Mouse (Mus musculus) kidney, postnatal 14 days (tissue): Measurements from ENCODE around the gene Atp6v0a4.

Source experiments
- DNase-seq: peaks from one replicate; pipeline ENCODE4 v3.0.0; 2022; ENCODE audit warnings: mixed read lengths

Gene Atp6v0a4

DNA sequence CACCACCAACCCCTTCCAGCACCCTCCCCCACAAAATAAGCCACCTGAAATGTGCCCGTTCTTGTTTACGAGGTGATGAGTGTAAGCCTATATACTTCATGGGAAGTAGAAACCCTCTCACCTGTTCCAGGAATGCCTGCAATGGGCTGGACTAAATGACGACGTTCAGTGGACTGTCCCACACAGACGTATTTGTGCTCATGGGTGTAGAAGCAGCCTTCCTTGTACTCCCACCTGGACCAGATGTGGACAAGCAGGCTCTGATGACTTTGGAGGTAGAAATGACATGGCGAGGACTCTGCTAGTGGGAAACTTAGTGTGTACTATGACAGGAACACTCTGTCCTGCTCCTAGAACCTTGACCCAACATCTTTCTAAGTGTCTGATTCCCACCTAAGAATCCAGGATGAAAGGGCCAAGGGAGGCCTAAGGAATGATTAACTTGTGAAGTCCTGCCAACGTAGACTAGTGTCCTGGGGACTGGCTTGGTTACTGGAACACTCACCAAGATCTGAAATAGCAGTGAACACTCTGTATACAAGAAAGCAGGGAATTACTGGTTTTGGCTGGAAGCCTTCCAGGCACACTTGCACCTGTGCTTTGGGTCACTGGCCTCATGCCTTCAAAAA lies at the start of gene Atp6v0a4:
TSS of gene Atp6v0a4 (minus strand) at position 380 of the 629 bp plus-strand sequence.
- DNase-seq, result peak; percentile 90

DNA sequence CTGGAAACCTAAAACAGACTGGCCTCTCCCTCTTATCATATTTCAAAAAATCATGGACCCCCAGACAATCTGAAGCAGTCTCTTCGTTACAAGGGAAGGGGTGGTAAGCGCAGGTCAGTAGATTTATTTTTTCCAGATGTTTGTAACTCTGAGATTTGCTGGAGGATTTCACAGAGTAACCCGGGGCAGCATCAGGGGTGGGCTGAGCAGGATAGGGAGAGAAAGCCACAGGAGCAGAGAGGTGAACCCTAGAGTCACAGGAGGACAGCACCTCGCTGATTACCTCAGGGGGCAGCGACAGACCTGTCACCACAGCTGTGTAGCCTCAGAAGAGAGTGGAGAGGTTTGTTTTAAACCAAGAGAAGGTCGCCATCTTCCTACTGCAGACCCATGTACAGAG lies 41.0 kb upstream of the Atp6v0a4 start:
- DNase-seq, result no peak

DNA sequence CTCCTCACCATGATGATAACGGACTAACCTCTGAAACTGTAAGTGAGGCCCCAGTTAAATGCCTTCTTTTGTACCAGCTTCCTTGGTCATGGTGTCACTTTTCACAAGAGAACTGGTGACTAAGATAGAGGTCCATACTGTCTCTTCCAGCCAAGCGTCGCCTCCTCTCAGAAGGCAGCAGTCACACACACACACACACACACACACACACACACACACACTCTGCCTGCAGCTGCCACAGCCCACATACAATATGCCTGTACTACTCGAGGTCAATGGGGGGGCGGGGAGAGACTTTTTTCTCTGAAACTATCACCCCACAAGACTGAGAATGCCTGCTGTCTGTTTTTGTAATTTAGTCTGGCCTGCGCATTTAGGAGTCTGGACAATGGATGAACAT lies 40.3 kb upstream of the Atp6v0a4 start:
- no peak for DNase-seq

DNA sequence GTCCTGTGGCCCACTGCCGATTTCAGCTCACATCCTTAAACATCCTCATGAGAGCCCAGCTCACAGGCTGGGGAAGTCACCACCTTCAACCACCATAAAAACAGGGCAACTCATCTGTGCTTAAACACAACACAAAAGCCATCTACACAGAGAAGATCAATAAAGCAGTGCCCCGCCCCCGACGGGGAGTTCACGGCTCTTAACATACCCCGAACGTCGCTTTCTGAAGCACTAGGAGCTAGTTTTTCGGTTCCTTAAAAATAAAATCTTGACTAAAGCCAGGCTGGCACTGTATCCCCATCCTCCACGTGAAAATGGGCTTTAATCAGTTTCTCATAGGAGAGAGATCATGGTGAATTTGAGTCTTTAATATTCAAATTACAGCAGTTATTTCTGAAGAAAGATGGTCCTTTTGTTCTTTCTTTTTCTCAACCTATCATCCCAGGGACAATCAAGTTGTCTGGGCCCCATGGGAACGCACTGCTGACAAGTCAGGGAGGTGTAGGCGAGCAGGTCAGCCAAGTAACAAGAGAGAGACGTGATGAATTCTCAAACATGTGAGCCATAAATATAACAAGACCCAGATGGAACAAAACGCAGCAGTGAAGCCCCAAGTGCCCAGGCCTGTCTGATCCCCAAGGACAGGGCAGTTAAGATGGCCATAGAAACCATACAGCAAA lies 38.6 kb upstream of the Atp6v0a4 start:
- DNase-seq, result no peak

DNA sequence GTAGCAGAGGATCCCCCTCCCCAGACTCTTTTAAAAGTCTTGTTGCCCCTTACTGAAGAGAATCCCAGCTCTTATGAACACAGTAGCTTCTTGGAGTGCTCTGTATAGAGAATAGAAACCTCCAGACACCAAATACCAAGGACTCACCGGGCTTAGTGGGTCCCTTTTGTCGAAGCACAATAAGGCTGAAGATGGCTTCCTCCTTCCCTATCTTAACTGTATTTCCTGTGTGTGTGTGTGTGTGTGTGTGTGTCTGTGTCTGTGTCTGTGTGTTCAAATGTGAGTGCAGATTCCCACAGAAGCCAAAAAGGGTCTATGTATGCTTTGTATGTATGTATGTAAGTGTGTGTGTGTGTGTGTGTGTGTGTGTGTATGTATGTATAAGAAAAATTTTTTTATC lies 36.2 kb upstream of the Atp6v0a4 start:
- DNase-seq, result no peak

DNA sequence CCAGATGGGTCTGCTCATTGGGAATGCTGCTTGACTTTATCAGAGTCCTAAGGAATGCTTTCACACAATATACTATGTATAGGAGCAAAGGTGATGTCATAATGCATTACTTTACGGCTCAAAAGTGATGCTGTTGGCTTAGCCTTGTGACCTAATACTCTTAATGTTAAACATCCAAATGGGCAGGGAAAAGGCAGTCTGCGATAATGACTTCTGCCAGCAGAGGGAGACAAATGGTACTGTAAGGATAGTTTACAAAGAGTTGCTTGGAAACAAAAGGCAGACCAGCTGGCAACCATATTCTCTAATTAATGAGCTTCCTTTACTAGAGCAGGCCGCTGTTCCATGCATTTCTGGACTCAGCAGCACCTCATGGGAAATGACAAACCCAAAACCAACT lies 35.7 kb upstream of the Atp6v0a4 start:
- peak; percentile 91 for DNase-seq

DNA sequence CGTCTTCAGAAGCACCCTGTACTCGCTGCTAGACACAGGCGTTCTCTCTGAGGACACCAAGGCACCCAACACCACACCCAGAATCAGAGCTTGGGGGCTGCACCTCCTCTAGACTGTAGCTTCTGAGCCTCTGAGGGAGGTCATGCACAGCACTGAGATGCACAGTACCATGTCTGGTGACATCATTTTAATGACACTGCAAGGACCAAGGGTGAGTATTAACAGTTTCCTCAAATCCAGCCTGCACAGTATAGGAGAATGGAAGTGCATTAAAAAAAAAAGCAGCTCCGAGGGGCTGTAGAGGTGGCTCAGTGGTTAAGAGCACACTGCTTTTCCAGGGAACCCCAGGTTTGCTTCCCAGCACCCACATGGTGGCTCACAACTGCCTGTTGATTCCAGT lies 35.2 kb upstream of the Atp6v0a4 start:
- DNase-seq, result no peak

DNA sequence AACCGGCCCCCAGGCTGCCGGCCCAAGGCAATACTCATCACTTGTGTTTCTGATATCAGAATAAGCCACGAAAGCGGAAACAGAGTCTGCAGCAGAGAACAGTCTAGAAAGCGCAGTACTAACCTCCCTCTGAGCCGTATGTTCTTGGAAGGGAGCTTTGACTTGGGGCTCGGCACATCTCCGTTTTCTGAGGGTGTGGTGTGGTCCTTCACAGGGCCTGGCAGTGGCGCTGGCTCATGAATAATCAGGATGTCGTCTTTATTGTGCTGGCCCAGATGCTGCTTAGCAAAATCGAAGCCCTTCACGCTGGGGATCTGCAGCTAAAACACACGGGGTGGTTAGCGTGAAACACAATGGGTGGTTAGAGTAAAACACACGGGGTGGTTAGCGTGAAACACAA lies 33.5 kb upstream of the Atp6v0a4 start:
- DNase-seq, result no peak

DNA sequence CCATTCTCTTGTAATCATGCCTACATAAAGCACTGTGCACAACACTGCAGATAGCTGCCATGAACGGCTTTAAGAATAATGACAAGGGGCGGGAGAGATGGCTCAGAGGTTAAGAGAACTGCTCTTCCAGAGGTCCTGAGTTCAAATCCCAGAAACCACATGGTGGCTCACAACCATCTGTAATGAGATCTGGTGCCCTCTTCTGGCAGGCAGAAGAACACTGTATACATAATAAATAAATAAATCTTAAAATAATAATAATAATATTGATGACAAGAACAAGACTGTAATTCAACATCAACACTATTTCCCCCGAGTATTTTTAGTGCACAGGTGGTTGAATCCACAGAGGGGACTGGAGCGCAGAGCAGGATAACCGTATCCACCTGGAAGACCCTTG lies 31.8 kb upstream of the Atp6v0a4 start:
- no peak for DNase-seq

DNA sequence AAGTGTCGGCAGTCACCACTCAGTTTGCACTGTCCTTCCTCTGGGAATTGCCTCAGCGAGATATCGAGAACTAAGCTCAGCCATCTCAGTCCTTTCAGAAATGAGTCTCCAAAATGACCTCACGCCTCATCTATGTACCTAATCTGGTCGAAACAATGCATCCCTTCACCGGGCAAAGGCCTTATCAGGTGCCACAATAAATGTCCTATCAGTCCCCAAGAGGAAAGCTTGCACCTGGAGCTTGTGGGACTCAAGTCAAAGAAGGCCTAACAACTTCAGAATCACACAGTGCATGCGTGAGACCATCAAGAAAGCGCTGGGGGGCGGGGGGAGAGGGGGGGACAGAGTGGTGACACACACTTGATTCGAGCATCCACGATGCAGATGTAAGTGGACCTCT lies 27.9 kb upstream of the Atp6v0a4 start:
- no peak for DNase-seq

DNA sequence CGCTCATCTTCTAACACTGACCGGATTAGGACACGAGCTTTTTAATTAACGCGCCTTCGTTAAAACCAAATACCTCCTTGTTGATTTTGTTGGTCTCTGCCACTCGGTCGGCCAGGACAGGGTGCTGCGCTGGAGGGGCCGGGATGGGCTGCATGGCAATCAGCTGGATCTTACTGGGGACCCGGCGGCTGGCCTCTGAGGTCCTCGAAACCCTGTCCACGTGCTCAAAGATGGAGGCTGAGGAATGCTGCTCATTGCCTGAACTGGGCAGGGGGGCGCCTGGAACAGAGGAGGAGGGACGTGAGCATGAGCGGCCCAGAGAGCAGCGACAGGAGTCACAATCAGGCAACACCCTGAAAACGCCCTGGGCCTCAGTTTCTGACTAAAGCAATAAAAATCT lies 25.1 kb upstream of the Atp6v0a4 start:
- DNase-seq, result no peak

DNA sequence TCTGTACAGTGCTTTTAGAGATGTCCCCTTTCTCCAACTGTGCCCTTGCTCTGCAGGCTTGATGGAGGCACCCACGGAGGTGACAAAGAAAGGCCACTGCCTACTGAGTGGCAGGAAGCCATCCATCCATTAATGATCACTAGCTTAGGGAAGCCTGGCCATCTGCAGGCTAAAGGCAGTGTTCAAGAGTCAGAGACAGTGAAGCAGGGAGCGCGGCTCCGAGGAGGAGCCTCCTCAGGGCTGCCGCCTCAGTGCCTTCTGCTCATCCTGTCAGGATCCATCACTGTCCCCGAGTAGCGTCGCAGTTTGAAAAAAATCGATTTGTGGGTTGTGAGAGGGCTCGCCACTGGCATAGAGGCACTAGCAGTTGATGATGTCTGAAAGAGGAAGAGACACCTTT lies 24.2 kb upstream of the Atp6v0a4 start:
- DNase-seq, result no peak

DNA sequence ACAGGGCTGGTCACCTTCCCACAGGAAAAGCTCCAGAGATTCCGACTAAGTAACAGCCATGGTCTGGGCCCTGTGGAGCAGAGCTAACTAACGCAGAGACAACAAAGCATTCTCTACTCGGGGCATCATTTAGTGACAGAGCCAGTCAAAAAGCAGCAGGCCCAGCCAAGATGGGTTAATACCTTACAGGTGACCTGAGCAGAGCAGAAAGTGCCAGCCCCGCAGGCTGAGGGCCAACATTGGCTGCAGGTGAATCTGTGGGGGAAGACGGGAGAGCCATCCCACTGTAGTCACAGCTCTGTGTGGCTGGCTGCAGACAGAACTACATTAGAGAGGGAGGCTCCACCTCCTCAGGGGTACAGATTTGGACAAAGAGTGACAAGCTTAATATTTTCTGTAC lies 22.9 kb upstream of the Atp6v0a4 start:
- DNase-seq, result peak; percentile 50

DNA sequence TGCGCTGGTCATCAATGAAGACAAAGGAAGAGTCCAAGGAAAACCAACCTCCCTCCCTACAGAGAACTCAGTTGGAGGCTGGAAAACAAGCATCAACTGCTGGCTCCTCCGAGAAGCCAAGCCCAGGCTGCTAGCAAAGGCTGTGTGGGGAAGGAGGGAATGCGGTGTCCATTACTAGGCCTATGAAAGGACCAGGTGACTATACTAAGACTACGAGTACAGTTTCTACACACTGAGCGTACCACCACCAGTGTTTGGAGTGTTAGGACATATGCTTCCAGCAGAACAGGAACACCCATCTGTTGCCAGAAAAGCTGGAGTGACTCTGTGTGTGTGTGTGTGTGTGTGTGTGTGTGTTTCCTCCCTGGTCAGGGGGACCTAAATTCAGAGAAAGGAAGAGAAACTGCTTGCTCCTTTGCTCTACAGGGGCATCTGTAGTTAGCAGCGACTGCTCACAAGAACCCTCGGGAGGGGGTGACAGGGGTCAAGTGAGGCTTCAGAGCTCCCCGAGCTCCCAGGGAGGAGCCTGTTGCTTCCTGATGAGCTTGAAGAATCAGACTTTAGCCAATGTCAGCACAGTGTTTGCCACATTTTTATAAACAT lies 21.2 kb upstream of the Atp6v0a4 start:
- DNase-seq, result peak; percentile 72

DNA sequence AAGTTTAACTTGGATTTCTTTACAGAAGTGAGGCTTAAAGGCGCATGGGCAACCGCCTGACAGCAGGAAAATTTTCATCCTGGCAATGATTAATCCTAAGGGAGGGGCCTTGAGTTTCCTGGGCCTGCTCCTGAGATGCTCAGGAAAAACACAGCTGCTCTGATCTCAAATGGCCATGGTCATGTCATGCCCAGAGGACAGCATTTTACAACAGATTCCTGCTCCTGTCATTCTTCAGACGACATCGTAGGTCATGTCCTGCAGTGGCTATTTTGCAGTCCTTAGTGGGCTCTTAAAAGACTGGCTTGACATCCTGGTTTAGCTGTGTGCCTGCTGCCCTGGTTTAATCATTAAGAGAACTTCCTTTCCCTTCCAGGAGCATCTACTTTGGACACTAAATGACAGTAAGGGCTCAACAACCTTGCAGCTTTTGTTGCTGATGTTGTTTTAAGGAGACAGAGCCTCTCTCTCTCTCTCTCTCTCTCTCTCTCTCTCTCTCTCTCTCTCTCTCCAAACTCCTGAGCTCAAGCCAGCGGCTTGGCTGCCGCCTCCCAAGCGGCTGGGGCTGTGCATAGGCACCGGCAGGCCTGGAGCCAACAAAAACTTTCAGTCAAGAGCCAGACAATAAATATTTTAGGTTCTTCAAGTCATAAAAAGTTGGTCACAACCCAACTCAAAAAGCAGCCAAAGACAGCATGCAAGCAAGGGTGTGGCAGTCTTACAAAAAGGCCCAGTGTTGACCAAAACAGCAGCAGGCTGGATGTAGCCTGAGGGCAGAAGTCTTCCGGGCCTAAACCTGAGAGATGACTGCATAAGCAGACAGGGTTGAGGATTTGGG lies 20.0 kb upstream of the Atp6v0a4 start:
- DNase-seq, result peak; percentile 88

DNA sequence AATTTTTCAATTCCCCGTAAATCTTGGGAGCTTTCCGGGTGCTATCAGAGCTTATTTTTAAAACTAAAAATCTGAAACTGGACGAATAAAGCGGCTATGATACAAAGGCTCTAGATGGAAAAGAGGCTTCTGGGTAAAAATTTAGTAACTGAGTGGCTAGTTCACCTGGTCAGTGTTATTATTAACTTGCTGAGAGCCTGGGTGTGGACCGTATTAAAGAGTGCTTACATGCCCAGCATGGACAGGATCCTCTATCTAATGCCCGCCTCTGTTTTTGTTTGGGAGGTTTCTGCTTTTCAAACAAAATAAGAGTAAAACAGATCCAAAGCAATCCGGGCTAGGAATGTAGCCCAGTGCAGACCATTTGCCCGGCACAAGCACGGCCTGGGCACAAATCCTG lies 16.0 kb upstream of the Atp6v0a4 start:
- peak; percentile 44 for DNase-seq

DNA sequence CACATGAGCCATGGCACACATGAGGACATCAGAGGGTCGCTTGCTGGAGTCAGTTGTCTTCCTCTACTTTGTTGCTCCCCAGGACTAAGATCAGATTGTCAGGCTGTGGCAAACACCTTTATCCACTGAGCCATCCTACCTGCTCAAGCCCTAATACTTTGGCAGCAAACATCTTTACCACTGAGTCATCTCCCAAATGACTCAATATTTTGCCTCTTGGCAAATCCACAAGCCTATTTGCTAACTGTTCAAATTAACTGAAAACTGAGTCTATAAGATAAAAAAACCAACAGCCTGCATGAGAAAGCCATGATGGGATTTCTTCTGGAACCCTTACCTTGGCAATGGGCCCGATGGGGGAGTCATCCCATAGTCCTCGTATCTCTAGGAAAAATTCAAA lies 14.7 kb upstream of the Atp6v0a4 start:
- DNase-seq, result no peak

DNA sequence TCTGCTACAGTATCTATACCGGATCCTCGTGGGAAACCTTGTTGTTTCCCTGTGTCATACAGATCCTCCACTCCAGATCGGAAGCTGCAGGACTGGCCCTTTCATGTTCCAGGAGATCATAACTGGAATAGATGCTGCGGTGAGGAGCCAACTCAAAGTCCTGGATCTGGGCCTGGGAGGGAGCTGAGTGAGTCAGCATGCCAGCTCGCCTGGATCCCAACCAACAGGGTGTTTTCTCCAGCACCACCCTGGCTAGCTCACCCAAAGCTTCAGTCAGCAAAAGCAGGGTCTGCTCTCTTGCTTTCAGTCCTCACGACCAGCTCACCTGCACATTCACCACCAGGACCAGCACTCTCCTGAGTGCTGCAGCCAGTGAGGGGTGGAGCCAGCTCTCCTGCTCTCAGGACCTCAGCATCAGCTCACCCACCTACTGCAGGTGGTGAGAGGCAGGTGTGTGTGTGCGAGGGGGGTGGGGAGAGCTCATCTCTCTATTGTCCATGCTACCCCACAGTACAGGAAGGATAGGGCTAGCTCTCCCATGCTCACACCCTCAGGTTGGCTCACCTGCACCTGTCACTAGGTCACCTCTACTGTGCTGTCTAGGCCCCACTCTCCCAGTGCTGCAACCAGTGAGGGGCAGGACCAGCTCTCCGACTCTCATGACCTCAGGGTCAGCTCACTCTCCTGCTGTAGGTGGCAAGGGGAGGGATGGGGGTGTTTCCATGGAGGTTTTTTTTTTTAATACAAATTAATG lies 10.6 kb upstream of the Atp6v0a4 start:
- peak; percentile 33 for DNase-seq

DNA sequence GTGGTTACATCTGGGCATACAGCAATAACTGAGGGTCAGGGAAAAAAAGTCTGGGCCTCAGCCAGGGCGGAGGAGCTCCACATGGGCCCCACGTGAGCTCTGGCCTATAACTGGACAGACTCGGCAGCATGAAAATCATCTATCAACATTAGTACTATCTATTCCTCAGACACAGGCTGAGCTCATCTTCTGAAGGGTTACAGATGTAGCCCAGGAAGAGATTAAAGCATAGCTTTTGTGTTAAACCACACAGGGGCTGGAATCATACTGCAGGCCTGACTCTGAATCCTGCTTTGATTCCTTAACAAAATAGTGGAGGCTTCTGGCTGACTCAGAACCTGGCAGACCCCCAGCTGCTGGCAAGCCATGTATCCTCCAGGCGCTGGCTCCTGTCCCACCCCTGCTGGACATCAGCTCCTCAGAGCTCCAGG lies 7.4 kb upstream of the Atp6v0a4 start:
- peak; percentile 72 for DNase-seq

DNA sequence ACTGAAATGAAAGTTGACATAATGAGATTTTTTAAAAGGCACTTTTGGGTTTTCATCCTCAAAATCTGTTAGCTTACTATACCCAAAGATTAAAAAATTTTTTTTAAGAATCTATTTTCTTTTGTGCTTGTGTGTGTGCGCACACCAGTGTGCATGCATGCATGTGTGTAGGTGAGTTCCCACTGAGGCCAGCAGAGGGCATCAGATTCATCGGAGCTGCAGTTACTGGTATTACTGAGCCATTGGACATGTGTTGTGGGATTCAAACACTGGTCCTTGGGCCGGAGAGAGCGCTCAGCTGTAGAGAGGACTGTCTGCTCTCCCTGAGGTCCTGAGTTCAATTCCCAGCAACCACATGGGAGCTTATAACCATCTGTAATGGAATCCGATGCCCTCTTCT lies 5.5 kb upstream of the Atp6v0a4 start:
- DNase-seq, result no peak

DNA sequence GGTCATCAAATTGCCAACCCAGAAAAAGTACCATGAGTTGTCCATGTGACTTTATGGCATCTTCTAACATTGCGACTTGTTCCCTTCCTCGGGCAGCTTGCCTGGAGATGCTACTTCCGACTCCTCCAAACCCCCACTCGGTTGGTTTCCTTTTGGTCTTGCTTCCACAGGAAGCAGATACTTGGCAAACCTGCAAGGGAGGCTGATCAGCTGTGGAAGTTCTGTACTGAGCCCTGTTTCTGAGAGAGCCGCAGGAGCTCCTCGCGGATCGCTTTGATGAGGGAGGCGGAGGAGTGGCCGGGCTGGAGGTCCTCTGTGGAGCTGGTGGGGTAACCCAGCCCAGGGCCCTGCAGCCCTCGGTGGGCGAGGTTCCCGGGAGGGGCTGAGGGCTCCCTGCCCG lies 3.7 kb upstream of the Atp6v0a4 start:
- DNase-seq, result peak; percentile 65

DNA sequence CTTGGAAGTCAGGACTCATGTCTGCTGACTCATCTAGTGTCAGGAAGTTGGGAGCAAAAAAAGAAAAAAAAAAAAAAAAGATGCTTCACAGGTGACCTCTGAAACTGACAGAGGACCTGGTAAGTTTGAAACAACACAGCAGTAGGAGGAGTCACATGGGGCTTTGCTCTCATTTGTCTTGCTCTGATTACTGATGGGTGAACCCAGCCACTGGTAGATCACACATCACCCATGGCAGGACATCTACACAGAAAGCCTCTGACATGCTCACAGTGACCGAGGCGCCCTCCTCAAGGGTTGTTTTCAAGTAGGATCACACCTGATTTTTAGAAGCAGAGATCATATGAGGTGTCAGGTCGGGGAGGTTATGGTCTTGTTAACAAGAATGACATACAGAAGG lies 1.1 kb upstream of the Atp6v0a4 start:
- no peak for DNase-seq

DNA sequence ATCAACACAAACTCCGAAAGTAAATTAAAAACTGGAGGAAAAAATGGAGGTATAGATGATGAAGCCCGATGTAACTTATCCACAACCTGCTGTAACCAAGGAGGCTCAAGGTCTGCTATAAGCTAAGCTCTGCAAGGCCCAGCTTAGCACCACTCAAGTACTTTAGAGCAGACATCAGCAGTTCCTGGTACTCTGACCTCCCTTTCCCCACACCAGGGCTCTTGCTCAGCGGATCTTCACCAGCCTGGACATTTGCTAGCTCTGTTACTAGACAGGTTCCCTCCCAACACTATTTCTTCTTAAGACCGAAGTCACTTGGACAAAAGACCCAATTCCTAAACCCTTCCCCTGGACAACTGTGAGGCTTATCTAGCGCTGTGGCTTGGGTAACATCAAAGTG lies 496 bp upstream of the Atp6v0a4 start:
- DNase-seq, result no peak
